Mouse (Mus musculus): Measurements from ENCODE around the gene Xrcc1.

- TF ChIP-seq POLR2A (IDR thresholded peaks at IDR 0.05; ENCODE audit: insufficient read depth, low read depth, low read length) = no peak
- no peak for TF ChIP-seq CTCF (IDR thresholded peaks at IDR 0.05; ENCODE audit: insufficient read depth, low read depth, low read length)
These were observed 38.4 kb upstream of the Xrcc1 start for GRCm38 (mm10) chr7:24507726-24508114.

All from olfactory bulb, adult 2 months (tissue).